Mouse (Mus musculus): ENCODE measurements around the gene Nhsl1. TPM values are rescaled to one million over a fixed set of nuclear protein-coding genes. Genes with fewer than 3 reads are reported as not detected.

The Nhsl1 gene
- total RNA-seq, 4 experiments from 2014 or later, result 5.9 to 7.1 (median 6.4) TPM

GRCm38 (mm10) chr10:18341444-18342196, 22.8 kb downstream of the Nhsl1 start:
- no peak for DNase-seq (ENCODE audit: low spot score in 2 of 2)

- DNase-seq (ENCODE audit: low spot score in 2 of 2), result no peak
These were observed 28.4 kb downstream of the Nhsl1 start for GRCm38 (mm10) chr10:18347231-18347630.

GRCm38 (mm10) chr10:18350781-18351180, 32.0 kb downstream of the Nhsl1 start:
- DNase-seq (ENCODE audit: low spot score in 2 of 2), result no peak

GRCm38 (mm10) chr10:18352937-18353336, 34.2 kb downstream of the Nhsl1 start:
- DNase-seq (ENCODE audit: low spot score in 2 of 2), result no peak

GRCm38 (mm10) chr10:18354103-18354502, 35.3 kb downstream of the Nhsl1 start:
- no peak for DNase-seq (ENCODE audit: low spot score in 2 of 2)

- no peak for DNase-seq (ENCODE audit: low spot score in 2 of 2)
These were observed 37.7 kb downstream of the Nhsl1 start for GRCm38 (mm10) chr10:18356461-18356860.

GRCm38 (mm10) chr10:18357212-18357611, 38.4 kb downstream of the Nhsl1 start:
- DNase-seq (ENCODE audit: low spot score in 2 of 2), result no peak

GRCm38 (mm10) chr10:18358461-18358860, 39.7 kb downstream of the Nhsl1 start:
- no peak for DNase-seq (ENCODE audit: low spot score in 2 of 2)

GRCm38 (mm10) chr10:18360175-18360574, 41.4 kb downstream of the Nhsl1 start:
- DNase-seq (ENCODE audit: low spot score in 2 of 2), result no peak

GRCm38 (mm10) chr10:18365432-18365831, 46.6 kb downstream of the Nhsl1 start:
- no peak for DNase-seq (ENCODE audit: low spot score in 2 of 2)

GRCm38 (mm10) chr10:18366697-18367096, 47.9 kb downstream of the Nhsl1 start:
- no peak for DNase-seq (ENCODE audit: low spot score in 2 of 2)

- DNase-seq (ENCODE audit: low spot score in 2 of 2), result no peak
These were observed 49.3 kb downstream of the Nhsl1 start for GRCm38 (mm10) chr10:18368111-18368510.

- DNase-seq (ENCODE audit: low spot score in 2 of 2), result no peak
These were observed 51.9 kb downstream of the Nhsl1 start for GRCm38 (mm10) chr10:18370475-18371286.

GRCm38 (mm10) chr10:18371866-18372265, 53.1 kb downstream of the Nhsl1 start:
- DNase-seq (ENCODE audit: low spot score in 2 of 2), result no peak

- DNase-seq (ENCODE audit: low spot score in 2 of 2), result no peak
These were observed 56.5 kb downstream of the Nhsl1 start for GRCm38 (mm10) chr10:18375301-18375700.

GRCm38 (mm10) chr10:18384766-18385165, 66.0 kb downstream of the Nhsl1 start:
- DNase-seq (ENCODE audit: low spot score in 2 of 2), result no peak

GRCm38 (mm10) chr10:18386224-18386623, 67.4 kb downstream of the Nhsl1 start:
- DNase-seq (ENCODE audit: low spot score in 2 of 2), result no peak

- no peak for DNase-seq (ENCODE audit: low spot score in 2 of 2)
These were observed 70.2 kb downstream of the Nhsl1 start for GRCm38 (mm10) chr10:18388784-18389575.

- DNase-seq (ENCODE audit: low spot score in 2 of 2), result no peak
These were observed 71.2 kb downstream of the Nhsl1 start for GRCm38 (mm10) chr10:18390004-18390403.

- no peak for DNase-seq (ENCODE audit: low spot score in 2 of 2)
These were observed 72.8 kb downstream of the Nhsl1 start for GRCm38 (mm10) chr10:18391608-18392007.

GRCm38 (mm10) chr10:18392268-18392667, 73.5 kb downstream of the Nhsl1 start:
- DNase-seq (ENCODE audit: low spot score in 2 of 2), result no peak

GRCm38 (mm10) chr10:18393740-18394139, 75.0 kb downstream of the Nhsl1 start:
- no peak for DNase-seq (ENCODE audit: low spot score in 2 of 2)
